In genomic region chr15:102546246-102546645, GRCm38 (mm10) we compare ENCODE assay signal across 21 mouse cellular contexts. TPM values are rescaled to one million over a fixed set of nuclear protein-coding genes. Genes with fewer than 3 reads are reported as not detected.
A peak's percentile ranks its signal among the peaks of the same experiment; 100 is the strongest.
DNase-seq lines count a peak whose midpoint lies in the region; ATAC-seq and TF ChIP-seq lines count a peak whose summit lies in the region.
"Had no signal": no experiment of that assay in that cellular context is flagged by ENCODE, and none has a peak within 500 bp of the region (broad histone marks: within the 10 kb centered on the region; RNA-seq: fewer than 3 reads in every experiment).

No protein-coding gene starts in this region.

- no peak for TF ChIP-seq CTCF in cerebellum, adult 2 months (IDR thresholded peaks at IDR 0.05; ENCODE audit: borderline replicate concordance, insufficient read depth, low read depth, low read length)
- no peak for TF ChIP-seq CTCF in left cerebral cortex, adult 2 months (IDR thresholded peaks at IDR 0.05)

- no peak overlapping the region for H3K9ac ChIP-seq in heart, embryonic 15.5 days
- no peak overlapping the region for H3K9ac ChIP-seq in forebrain, embryonic 15.5 days (replicated peaks)

- DNase-seq in cerebellum, adult 2 months, result peak in 1 of 2 experiments; percentile 62
- no peak for DNase-seq in cerebellum, postnatal 14 days
- DNase-seq in heart, adult 18-20 months, result no peak
- no peak for DNase-seq in left cerebral cortex, adult 2 months (ENCODE audit: extremely low spot score in 1 of 2, low spot score in 2 of 2)
- DNase-seq in left cerebral cortex, postnatal 25 days (ENCODE audit: low spot score in 2 of 2), result no peak
- no peak for DNase-seq in urinary bladder, postnatal 10 days (ENCODE audit: low spot score)
- DNase-seq: lung, adult 2 months; thymus, postnatal 36 days had no signal

- no peak overlapping the region for H3K4me2 ChIP-seq in heart, embryonic 15.5 days
- no peak overlapping the region for H3K4me2 ChIP-seq in forebrain, embryonic 15.5 days (replicated peaks)
- H3K4me2 ChIP-seq: liver, embryonic 11.5 days had no signal

- H3K27ac ChIP-seq in cerebellum, adult 2 months (ENCODE audit: insufficient read depth, low read length), result peak overlapping the region; percentile 98
- peak overlapping the region; percentile 79 for H3K27ac ChIP-seq in heart, embryonic 15.5 days
- peak overlapping the region; percentile 88; the same call in 1 of the 2 replicates for H3K27ac ChIP-seq in left cerebral cortex, adult 2 months
- H3K27ac ChIP-seq in forebrain, embryonic 15.5 days (replicated peaks), result peak overlapping the region; percentile 89
- H3K27ac ChIP-seq: embryonic facial prominence, embryonic 10.5 days had no signal

- no peaks in the 10 kb centered on the region for H3K27me3 ChIP-seq in cerebellum, adult 2 months (ENCODE audit: control insufficient read depth, insufficient read depth, low read length)
- no peaks in the 10 kb centered on the region for H3K27me3 ChIP-seq in heart, embryonic 15.5 days
- no peaks in the 10 kb centered on the region for H3K27me3 ChIP-seq in forebrain, embryonic 15.5 days
- H3K27me3 ChIP-seq: megakaryocyte, embryonic 14.5 days; Patski had no signal

- peaks cover 29% of the 10 kb centered on the region for H3K4me1 ChIP-seq in cerebellum, adult 2 months (ENCODE audit: control insufficient read depth, insufficient read depth, low read length)
- H3K4me1 ChIP-seq in heart, embryonic 15.5 days (replicated peaks), result peaks cover 13% of the 10 kb centered on the region
- H3K4me1 ChIP-seq in forebrain, embryonic 15.5 days, result peaks cover 15% of the 10 kb centered on the region
- H3K4me1 ChIP-seq: embryonic facial prominence, embryonic 10.5 days; megakaryocyte, embryonic 14.5 days had no signal

- H3K4me3 ChIP-seq in cerebellum, adult 2 months (replicated peaks; ENCODE audit: insufficient read depth, low read depth, low read length), result no peak overlapping the region
- H3K4me3 ChIP-seq in heart, embryonic 15.5 days, result no peak overlapping the region
- no peak overlapping the region for H3K4me3 ChIP-seq in left cerebral cortex, adult 2 months
- no peak overlapping the region for H3K4me3 ChIP-seq in forebrain, embryonic 15.5 days
- H3K4me3 ChIP-seq: embryonic facial prominence, embryonic 10.5 days; megakaryocyte, embryonic 14.5 days had no signal

- H3K9me3 ChIP-seq in heart, embryonic 15.5 days (replicated peaks), result no peaks in the 10 kb centered on the region
- no peaks in the 10 kb centered on the region for H3K9me3 ChIP-seq in forebrain, embryonic 15.5 days
- H3K9me3 ChIP-seq: embryonic facial prominence, embryonic 10.5 days; megakaryocyte, embryonic 14.5 days had no signal

- peaks cover 56% of the 10 kb centered on the region for H3K36me3 ChIP-seq in heart, embryonic 15.5 days
- H3K36me3 ChIP-seq in forebrain, embryonic 15.5 days, result peaks cover 38% of the 10 kb centered on the region

- ATAC-seq in heart, embryonic 15.5 days (replicated peaks; ENCODE audit: insufficient number of reproducible peaks, insufficient read depth, low FRiP score, low read depth), result no peak
- ATAC-seq in forebrain, embryonic 15.5 days (replicated peaks), result peak; percentile 24; the same call in 1 of the 2 replicates
- ATAC-seq: CD4-positive, CD25-positive, alpha-beta regulatory T cell, adult 4 months; Patski had no signal

- no peak for TF ChIP-seq POLR2A in cerebellum, adult 2 months (IDR thresholded peaks at IDR 0.05; ENCODE audit: borderline replicate concordance, insufficient read depth, low read length)

- 32% methylated on average over 3 of the region's 3 CpGs for WGBS in cerebellum, adult 2 months
- WGBS in heart, embryonic 15.5 days, result 89% methylated on average over 3 of the region's 3 CpGs
- WGBS in forebrain, embryonic 15.5 days, result 80% methylated on average over 3 of the region's 3 CpGs

- intact Hi-C loops in left cerebral cortex, adult 2 months (cut with DNase I), result loop anchor here (1.0 to 2.0 kb wide), 2 partner anchors 28 to 125 kb away; partner anchors contain the start of gene Tarbp2
- intact Hi-C loops in left cerebral cortex, postnatal 25 days (cut with DNase I), result loop anchor here (2.0 kb wide), 2 partner anchors 79 to 125 kb away; partner anchors contain the start of genes Atf7 and Gm28047

RNA-seq across cellular contexts. Expression of gene Npff, which starts 21.5 kb away (rescaled TPM):
- polyA plus RNA-seq in cerebellum, adult 2 months (2012; rRNA removed), result 8.5 and 10.4 TPM in 2 replicates
- polyA plus RNA-seq in heart, embryonic 15.5 days (2015; fragmentation: Nextera tagmentation; extraction: Ambion mirVana), result 2.3 and 2.4 TPM in 2 replicates
- total RNA-seq in heart, adult 18-20 months (2021), result under 1 TPM; 0.87 to 0.92 TPM
- 1 to 10 TPM; 2.4 to 2.6 TPM for total RNA-seq in left cerebral cortex, adult 2 months (2021)
- 1 to 10 TPM; 2.6 to 2.7 TPM for total RNA-seq in left cerebral cortex, postnatal 25 days (2021)
- polyA plus RNA-seq in forebrain, embryonic 15.5 days (2015; fragmentation: Nextera tagmentation; extraction: Ambion mirVana), result 2.4 and 2.5 TPM in 2 replicates

RNA-seq across cellular contexts. Expression of gene Tarbp2, which starts 28.3 kb away (rescaled TPM):
- polyA plus RNA-seq in cerebellum, adult 2 months (2012; rRNA removed), result 121 and 131 TPM in 2 replicates
- polyA plus RNA-seq in heart, embryonic 15.5 days (2015; fragmentation: Nextera tagmentation; extraction: Ambion mirVana), result 78.3 and 87.9 TPM in 2 replicates
- total RNA-seq in heart, adult 18-20 months (2021), result 10 to 100 TPM; 40.1 to 43.0 TPM
- total RNA-seq in left cerebral cortex, adult 2 months (2021), result 10 to 100 TPM; 32.4 to 36.2 TPM
- total RNA-seq in left cerebral cortex, postnatal 25 days (2021), result 10 to 100 TPM; 26.9 to 28.8 TPM
- polyA plus RNA-seq in forebrain, embryonic 15.5 days (2015; fragmentation: Nextera tagmentation; extraction: Ambion mirVana), result 102 and 103 TPM in 2 replicates

RNA-seq across cellular contexts. Expression of gene Map3k12, which starts 29.4 kb away (rescaled TPM):
- 130 and 149 TPM in 2 replicates for polyA plus RNA-seq in cerebellum, adult 2 months (2012; rRNA removed)
- 9.8 and 13.1 TPM in 2 replicates for polyA plus RNA-seq in heart, embryonic 15.5 days (2015; fragmentation: Nextera tagmentation; extraction: Ambion mirVana)
- total RNA-seq in heart, adult 18-20 months (2021), result 1 to 10 TPM; 1.8 to 2.3 TPM
- total RNA-seq in left cerebral cortex, adult 2 months (2021), result 10 to 100 TPM; 96.5 to 96.8 TPM
- 10 to 100 TPM; 93.6 to 96.2 TPM for total RNA-seq in left cerebral cortex, postnatal 25 days (2021)
- polyA plus RNA-seq in forebrain, embryonic 15.5 days (2015; fragmentation: Nextera tagmentation; extraction: Ambion mirVana), result 55.3 and 55.9 TPM in 2 replicates

RNA-seq across cellular contexts. Expression of gene Gm10337, which starts 42.7 kb away (rescaled TPM):
- not detected in 2 replicates for polyA plus RNA-seq in cerebellum, adult 2 months (2012; rRNA removed)
- 2.0 and 2.6 TPM in 2 replicates for polyA plus RNA-seq in heart, embryonic 15.5 days (2015; fragmentation: Nextera tagmentation; extraction: Ambion mirVana)
- not detected for total RNA-seq in heart, adult 18-20 months (2021)
- not detected for total RNA-seq in left cerebral cortex, adult 2 months (2021)
- not detected for total RNA-seq in left cerebral cortex, postnatal 25 days (2021)
- polyA plus RNA-seq in forebrain, embryonic 15.5 days (2015; fragmentation: Nextera tagmentation; extraction: Ambion mirVana), result 6.0 and 6.1 TPM in 2 replicates
- total RNA-seq: common myeloid progenitor, adult 5-6 weeks; ES-E14; gastrocnemius, adult 8-10 months; left cerebral cortex, adult 8-10 months had no signal
- polyA plus RNA-seq: CD4-positive, CD25-positive, alpha-beta regulatory T cell, adult 4 months; limb, embryonic 11.5 days; liver, embryonic 11.5 days; lung, adult 2 months; testis, adult 2 months had no signal

Comparison
In these comparisons a context has a peak if more than half of its experiments do, and no peak if none do; other contexts are left out.
1. RNA of gene Map3k12, which starts 29.4 kb away (total RNA-seq): 96.5 to 96.8 TPM in left cerebral cortex, adult 2 months and 93.6 to 96.2 TPM in left cerebral cortex, postnatal 25 days; 1.8 to 2.3 TPM in heart, adult 18-20 months; every median in the first group is over 10 times any median in the second.
2. Peak in every context shown above with its lines, with median percentiles within 50 percentile points of each other: H3K27ac ChIP-seq.